Mouse (Mus musculus) intestine, embryonic 15.5 days (tissue): ENCODE measurements around the gene Gm3336. TPM values are rescaled to one million over a fixed set of nuclear protein-coding genes. Genes with fewer than 3 reads are reported as not detected.

Source experiments
- polyA plus RNA-seq: library from polyadenylated mRNA; unstranded; fragments of >200 nt; fragmentation: Nextera tagmentation; extraction: Ambion mirVana; gene quantifications from 2 replicates; pipeline ENCODE4 v1.2.1, GENCODE M21; 2015

The Gm3336 gene
- polyA plus RNA-seq, 1 experiment from 2014 or later = 2.1 TPM

Other genes starting within 250 kb of the Gm3336 start
- gene Klhl26, start 241.6 kb upstream of the Gm3336 start, polyA plus RNA-seq = 18.7 and 20.8 TPM in 2 replicates
- 3.2 and 4.2 TPM in 2 replicates for gene Tmem59l, start 231.2 kb upstream of the Gm3336 start, polyA plus RNA-seq
- 0.95 and 1.2 TPM in 2 replicates for gene Crlf1, start 225.4 kb upstream of the Gm3336 start, polyA plus RNA-seq
- gene Rex1bd, start 211.8 kb upstream of the Gm3336 start, polyA plus RNA-seq = 121 and 132 TPM in 2 replicates
- 957 and 992 TPM in 2 replicates for gene Uba52, start 207.7 kb upstream of the Gm3336 start, polyA plus RNA-seq
- gene Fkbp8, start 190.8 kb upstream of the Gm3336 start, polyA plus RNA-seq = 277 and 331 TPM in 2 replicates
- gene Kxd1, start 190.6 kb upstream of the Gm3336 start, polyA plus RNA-seq = 60.5 and 65.8 TPM in 2 replicates
- gene Ell, start 179.1 kb upstream of the Gm3336 start, polyA plus RNA-seq = 15.9 TPM in 2 replicates
- gene Isyna1, start 124.2 kb upstream of the Gm3336 start, polyA plus RNA-seq = 123 and 130 TPM in 2 replicates
- gene Ssbp4, start 109.7 kb upstream of the Gm3336 start, polyA plus RNA-seq = 86.9 and 91.7 TPM in 2 replicates
- gene Lrrc25, start 102.4 kb upstream of the Gm3336 start, polyA plus RNA-seq = 2.4 and 2.5 TPM in 2 replicates
- gene Gdf15, start 86.1 kb upstream of the Gm3336 start, polyA plus RNA-seq = 2.3 and 2.9 TPM in 2 replicates
- 58.0 and 74.2 TPM in 2 replicates for gene Pgpep1, start 58.2 kb upstream of the Gm3336 start, polyA plus RNA-seq
- gene Lsm4, start 45.3 kb upstream of the Gm3336 start, polyA plus RNA-seq = 286 and 323 TPM in 2 replicates
- gene Jund, start 19.6 kb upstream of the Gm3336 start, polyA plus RNA-seq = 83.7 and 88.8 TPM in 2 replicates
- not detected in 2 replicates for gene Iqcn, start 15.1 kb upstream of the Gm3336 start, polyA plus RNA-seq
- 0.21 and 0.53 TPM in 2 replicates for gene Pde4c, start 5.2 kb downstream of the Gm3336 start, polyA plus RNA-seq
- 24.0 and 26.0 TPM in 2 replicates for gene Rab3a, start 36.1 kb downstream of the Gm3336 start, polyA plus RNA-seq
- gene Mpv17l2, start 42.4 kb downstream of the Gm3336 start, polyA plus RNA-seq = 59.1 and 72.6 TPM in 2 replicates
- 53.1 and 55.3 TPM in 2 replicates for gene Pik3r2, start 58.2 kb downstream of the Gm3336 start, polyA plus RNA-seq
- gene Mast3, start 86.5 kb downstream of the Gm3336 start, polyA plus RNA-seq = 13.2 and 16.8 TPM in 2 replicates
- 0.29 and 0.40 TPM in 2 replicates for gene Il12rb1, start 89.9 kb downstream of the Gm3336 start, polyA plus RNA-seq
- 7.5 TPM in 2 replicates for gene Arrdc2, start 121.2 kb downstream of the Gm3336 start, polyA plus RNA-seq
- gene Kcnn1, start 144.7 kb downstream of the Gm3336 start, polyA plus RNA-seq = 2.0 TPM in 2 replicates
- gene Ccdc124, start 155.4 kb downstream of the Gm3336 start, polyA plus RNA-seq = 89.4 and 90.7 TPM in 2 replicates
- gene Slc5a5, start 174.2 kb downstream of the Gm3336 start, polyA plus RNA-seq = 0.34 and 0.40 TPM in 2 replicates
- gene Rpl18a, start 178.9 kb downstream of the Gm3336 start, polyA plus RNA-seq = 4,170 and 4,400 TPM in 2 replicates
- gene Map1s, start 187.4 kb downstream of the Gm3336 start, polyA plus RNA-seq = 36.7 and 38.6 TPM in 2 replicates